Mouse (Mus musculus): Measurements from ENCODE around the gene Anxa2. TPM values are rescaled to one million over a fixed set of nuclear protein-coding genes. Genes with fewer than 3 reads are reported as not detected.

Anxa2 gene
- polyA plus RNA-seq, 1 experiment from 2014 or later, result 474 TPM

- Histone ChIP-seq H3K4me3 (ENCODE audit: low read depth, low read length) (no peak overlapping the region), H3K9ac (no peak overlapping the region), H3K4me1 (ENCODE audit: insufficient read depth) (no peaks in the 10 kb centered on the region), H3K4me2 (no peak overlapping the region), H3K36me3 (ENCODE audit: insufficient read depth) (peaks cover 83% of the 10 kb centered on the region), H3K27ac (ENCODE audit: low read depth) (no peak overlapping the region), H3K9me3 (ENCODE audit: low read depth, low read length) (no peaks in the 10 kb centered on the region), H3K27me3 (ENCODE audit: insufficient read depth, low read length) (no peaks in the 10 kb centered on the region)
- TF ChIP-seq CTCF (IDR thresholded peaks at IDR 0.05; ENCODE audit: low read depth), result no peak
- 48% methylated on average over 12 of the region's 12 CpGs for WGBS
- no peak for DNase-seq
- no peak for ATAC-seq (ENCODE audit: insufficient read depth)
Measured at GRCm38 (mm10) chr9:69483811-69484210, 30.4 kb downstream of the Anxa2 start.

- H3K4me3 ChIP-seq (ENCODE audit: low read depth, low read length), result no peak overlapping the region
- TF ChIP-seq CTCF (IDR thresholded peaks at IDR 0.05; ENCODE audit: low read depth), result no peak
- ATAC-seq (ENCODE audit: insufficient read depth) (no peak), DNase-seq (no peak)
- H3K27ac ChIP-seq (ENCODE audit: low read depth), result no peak overlapping the region
- H3K36me3 ChIP-seq (ENCODE audit: insufficient read depth), result peaks cover 89% of the 10 kb centered on the region
- no peak overlapping the region for H3K9ac ChIP-seq
- H3K27me3 ChIP-seq (ENCODE audit: insufficient read depth, low read length), result no peaks in the 10 kb centered on the region
- H3K4me1 ChIP-seq (ENCODE audit: insufficient read depth), result no peaks in the 10 kb centered on the region
- 64% methylated on average over 8 of the region's 8 CpGs for WGBS
- no peak overlapping the region for H3K4me2 ChIP-seq
- H3K9me3 ChIP-seq (ENCODE audit: low read depth, low read length), result no peaks in the 10 kb centered on the region
Measured at GRCm38 (mm10) chr9:69486140-69486539, 32.7 kb downstream of the Anxa2 start.

GRCm38 (mm10) chr9:69488510-69488909 lies 35.1 kb downstream of the Anxa2 start:
- Histone ChIP-seq H3K9ac (no peak overlapping the region), H3K27me3 (ENCODE audit: insufficient read depth, low read length) (no peaks in the 10 kb centered on the region), H3K36me3 (ENCODE audit: insufficient read depth) (peaks cover 95% of the 10 kb centered on the region), H3K4me1 (ENCODE audit: insufficient read depth) (no peaks in the 10 kb centered on the region), H3K4me2 (no peak overlapping the region), H3K4me3 (ENCODE audit: low read depth, low read length) (no peak overlapping the region), H3K9me3 (ENCODE audit: low read depth, low read length) (no peaks in the 10 kb centered on the region), H3K27ac (ENCODE audit: low read depth) (peak overlapping the region; percentile 30; the same call in 1 of the 2 replicates)
- TF ChIP-seq CTCF (IDR thresholded peaks at IDR 0.05; ENCODE audit: low read depth), result no peak
- DNase-seq (peak; percentile 32), ATAC-seq (ENCODE audit: insufficient read depth) (no peak)
- 37% methylated on average over 8 of the region's 8 CpGs for WGBS

- Histone ChIP-seq H3K4me3 (ENCODE audit: low read depth, low read length) (no peak overlapping the region), H3K27me3 (ENCODE audit: insufficient read depth, low read length) (no peaks in the 10 kb centered on the region), H3K9ac (no peak overlapping the region), H3K9me3 (ENCODE audit: low read depth, low read length) (no peaks in the 10 kb centered on the region), H3K36me3 (ENCODE audit: insufficient read depth) (peaks cover 92% of the 10 kb centered on the region), H3K27ac (ENCODE audit: low read depth) (peak overlapping the region; percentile 30; the same call in 1 of the 2 replicates), H3K4me2 (no peak overlapping the region), H3K4me1 (ENCODE audit: insufficient read depth) (no peaks in the 10 kb centered on the region)
- no peak for ATAC-seq (ENCODE audit: insufficient read depth)
- DNase-seq, result peak; percentile 64
- peak; percentile 51 for TF ChIP-seq CTCF (IDR thresholded peaks at IDR 0.05; ENCODE audit: low read depth)
- WGBS, result 25% methylated on average over 5 of the region's 5 CpGs
Measured at GRCm38 (mm10) chr9:69488972-69489371, 35.6 kb downstream of the Anxa2 start.

- H3K27me3 ChIP-seq (ENCODE audit: insufficient read depth, low read length), result no peaks in the 10 kb centered on the region
- H3K4me2 ChIP-seq, result no peak overlapping the region
- whole genome bisulfite sequencing, result 97% methylated on average over 6 of the region's 6 CpGs
- peaks cover 56% of the 10 kb centered on the region for H3K36me3 ChIP-seq (ENCODE audit: insufficient read depth)
- no peaks in the 10 kb centered on the region for H3K4me1 ChIP-seq (ENCODE audit: insufficient read depth)
- no peak for DNase-seq
- no peak overlapping the region for H3K9ac ChIP-seq
- no peak overlapping the region for H3K4me3 ChIP-seq (ENCODE audit: low read depth, low read length)
- no peaks in the 10 kb centered on the region for H3K9me3 ChIP-seq (ENCODE audit: low read depth, low read length)
- no peak overlapping the region for H3K27ac ChIP-seq (ENCODE audit: low read depth)
- peak; percentile 53 for TF ChIP-seq CTCF (IDR thresholded peaks at IDR 0.05; ENCODE audit: low read depth)
- no peak for ATAC-seq (ENCODE audit: insufficient read depth)
Measured at GRCm38 (mm10) chr9:69492809-69493208, 39.4 kb downstream of the Anxa2 start.

- Histone ChIP-seq H3K4me1 (ENCODE audit: insufficient read depth) (no peaks in the 10 kb centered on the region), H3K4me3 (ENCODE audit: low read depth, low read length) (no peak overlapping the region), H3K9ac (no peak overlapping the region), H3K27ac (ENCODE audit: low read depth) (no peak overlapping the region), H3K4me2 (no peak overlapping the region), H3K27me3 (ENCODE audit: insufficient read depth, low read length) (peaks cover 10% of the 10 kb centered on the region), H3K9me3 (ENCODE audit: low read depth, low read length) (no peaks in the 10 kb centered on the region), H3K36me3 (ENCODE audit: insufficient read depth) (no peaks in the 10 kb centered on the region)
- WGBS, result 29% methylated on average over 6 of the region's 6 CpGs
- TF ChIP-seq CTCF (IDR thresholded peaks at IDR 0.05; ENCODE audit: low read depth), result peak; percentile 85
- ATAC-seq (ENCODE audit: insufficient read depth) (no peak), DNase-seq (peak; percentile 92)
Measured at GRCm38 (mm10) chr9:69502504-69502903, 49.1 kb downstream of the Anxa2 start.

- 11% methylated on average over 7 of the region's 7 CpGs for WGBS
- Histone ChIP-seq H3K36me3 (ENCODE audit: insufficient read depth) (no peaks in the 10 kb centered on the region), H3K4me2 (no peak overlapping the region), H3K27ac (ENCODE audit: low read depth) (no peak overlapping the region), H3K9me3 (ENCODE audit: low read depth, low read length) (no peaks in the 10 kb centered on the region), H3K4me3 (ENCODE audit: low read depth, low read length) (no peak overlapping the region), H3K27me3 (ENCODE audit: insufficient read depth, low read length) (peaks cover 13% of the 10 kb centered on the region), H3K9ac (no peak overlapping the region), H3K4me1 (ENCODE audit: insufficient read depth) (no peaks in the 10 kb centered on the region)
- peak; percentile 81 for TF ChIP-seq CTCF (IDR thresholded peaks at IDR 0.05; ENCODE audit: low read depth)
- peak; percentile 81 for DNase-seq
- ATAC-seq (ENCODE audit: insufficient read depth), result no peak
Measured at GRCm38 (mm10) chr9:69505611-69506010, 52.2 kb downstream of the Anxa2 start.

- Histone ChIP-seq H3K9ac (no peak overlapping the region), H3K9me3 (ENCODE audit: low read depth, low read length) (no peaks in the 10 kb centered on the region), H3K36me3 (ENCODE audit: insufficient read depth) (no peaks in the 10 kb centered on the region), H3K27ac (ENCODE audit: low read depth) (no peak overlapping the region), H3K4me2 (no peak overlapping the region), H3K4me3 (ENCODE audit: low read depth, low read length) (no peak overlapping the region), H3K27me3 (ENCODE audit: insufficient read depth, low read length) (peaks cover 13% of the 10 kb centered on the region), H3K4me1 (ENCODE audit: insufficient read depth) (no peaks in the 10 kb centered on the region)
- ATAC-seq (ENCODE audit: insufficient read depth) (no peak), DNase-seq (peak; percentile 12)
- no peak for TF ChIP-seq CTCF (IDR thresholded peaks at IDR 0.05; ENCODE audit: low read depth)
- 45% methylated on average over 11 of the region's 11 CpGs for WGBS
Measured at GRCm38 (mm10) chr9:69507206-69507605, 53.8 kb downstream of the Anxa2 start.

Measured in lung, embryonic 14.5 days (tissue).